11 mouse cellular contexts compared by ENCODE assay signal in genomic region chr14:22265229-22265905, GRCm38 (mm10).
DNase-seq lines count a peak whose midpoint lies in the region; TF ChIP-seq lines count a peak whose summit lies in the region.
"Had no signal": no experiment of that assay in that cellular context is flagged by ENCODE, and none has a peak within 500 bp of the region (broad histone marks: within the 10 kb centered on the region; RNA-seq: fewer than 3 reads in every experiment).

No protein-coding gene starts in this region.

- no peak for TF ChIP-seq CTCF in brain, embryonic 14.5 days (IDR thresholded peaks at IDR 0.05; ENCODE audit: borderline replicate concordance, extremely low read depth, insufficient read depth, insufficient read length)

- peak; percentile 16 for DNase-seq in heart, adult 11 months
- no peak for DNase-seq in heart, adult 8-10 months (ENCODE audit: low spot score)
- DNase-seq in kidney, adult 9 months = peak; percentile 69
- no peak for DNase-seq in kidney, postnatal 14 days
- peak; percentile 84 for DNase-seq in brain, embryonic 14.5 days (ENCODE audit: low read depth)
- DNase-seq in right cerebral cortex, adult 2 months (ENCODE audit: low spot score in 2 of 2) = no peak
- DNase-seq: adrenal gland, adult 2 months; adrenal gland, postnatal 25 days; cerebellum, adult 2 months; gastrocnemius, postnatal 36 days; heart, adult 2 months had no signal

- TF ChIP-seq POLR2A in brain, embryonic 14.5 days (IDR thresholded peaks at IDR 0.05; ENCODE audit: borderline replicate concordance, extremely low read depth, insufficient read depth, insufficient read length, poor library complexity, severe bottlenecking) = no peak

Comparison
In these comparisons a context has a peak if more than half of its experiments do, and no peak if none do; other contexts are left out.
1. DNase-seq: peak in heart, adult 11 months (single experiment), kidney, adult 9 months (single experiment) and brain, embryonic 14.5 days (single experiment); none in heart, adult 8-10 months (single experiment), kidney, postnatal 14 days (single experiment) and right cerebral cortex, adult 2 months (0 of 2).